Mouse (Mus musculus) brain, embryonic 14.5 days (tissue): ENCODE measurements at regions not wholly inside any gene's neighbourhood (a gene's known extent, or its start where the extent isn't known, plus 50 kb on each side); places are given as distances from the start of the nearest gene placed in this dataset.
A peak's percentile ranks its signal among the peaks of the same experiment; 100 is the strongest.

Experiments
- CTCF ChIP-seq: fragments of 200-500 bp; IDR thresholded peaks from 2 replicates; pipeline ENCODE4 v1.5.1; 2012; ENCODE audit warnings: inconsistent platforms, mild to moderate bottlenecking, moderate library complexity, borderline replicate concordance; ENCODE audit not compliant: insufficient read depth, insufficient read length; ENCODE audit errors: extremely low read depth
- POLR2A ChIP-seq: fragments of 200-500 bp; IDR thresholded peaks from 2 replicates; pipeline ENCODE4 v1.6.1; 2012; ENCODE audit warnings: mild to moderate bottlenecking, inconsistent platforms, borderline replicate concordance; ENCODE audit not compliant: poor library complexity, insufficient read depth, insufficient read length, severe bottlenecking; ENCODE audit errors: extremely low read depth

GRCm38 (mm10) chr8:109417971-109418370 lies 75.9 kb upstream of the Pmfbp1 start:
- TF ChIP-seq CTCF (peak; percentile 33; the same call in 1 of the 2 replicates), POLR2A (no peak)
